Comparison of ENCODE assay signal across 13 mouse cellular contexts in genomic region chr13:99493304-99493904, GRCm38 (mm10). TPM values are rescaled to one million over a fixed set of nuclear protein-coding genes. Genes with fewer than 3 reads are reported as not detected.
DNase-seq lines count a peak whose midpoint lies in the region; ATAC-seq and TF ChIP-seq lines count a peak whose summit lies in the region.
"Had no signal": no experiment of that assay in that cellular context is flagged by ENCODE, and none has a peak within 500 bp of the region (broad histone marks: within the 10 kb centered on the region; RNA-seq: fewer than 3 reads in every experiment).

No protein-coding gene starts in this region.

- peaks cover 35% of the 10 kb centered on the region for H3K36me3 ChIP-seq in embryonic facial prominence, embryonic 10.5 days (replicated peaks)
- H3K36me3 ChIP-seq in forebrain, embryonic 12.5 days (replicated peaks), result peaks cover 28% of the 10 kb centered on the region
- peaks cover 14% of the 10 kb centered on the region; the same call in 1 of the 2 replicates for H3K36me3 ChIP-seq in hindbrain, embryonic 15.5 days
- peaks cover 12% of the 10 kb centered on the region for H3K36me3 ChIP-seq in myocyte (ENCODE audit: control insufficient read depth, insufficient read depth)
- H3K36me3 ChIP-seq in liver, postnatal 0 days (replicated peaks; ENCODE audit: insufficient read depth, low read length), result no peaks in the 10 kb centered on the region
- H3K36me3 ChIP-seq: intestine, embryonic 15.5 days had no signal

- no peak for TF ChIP-seq POLR2A in myocyte (IDR thresholded peaks at IDR 0.05; ENCODE audit: insufficient read length, low read depth)

- H3K27me3 ChIP-seq in embryonic facial prominence, embryonic 10.5 days (replicated peaks; ENCODE audit: low read depth, poor library complexity, severe bottlenecking), result no peaks in the 10 kb centered on the region
- H3K27me3 ChIP-seq in forebrain, embryonic 12.5 days, result no peaks in the 10 kb centered on the region
- no peaks in the 10 kb centered on the region for H3K27me3 ChIP-seq in hindbrain, embryonic 15.5 days
- no peaks in the 10 kb centered on the region for H3K27me3 ChIP-seq in myocyte (ENCODE audit: control insufficient read depth, insufficient read depth, insufficient read length)
- H3K27me3 ChIP-seq in liver, postnatal 0 days (ENCODE audit: insufficient read depth, low read length), result no peaks in the 10 kb centered on the region
- H3K27me3 ChIP-seq: intestine, embryonic 15.5 days had no signal

- WGBS in embryonic facial prominence, embryonic 10.5 days, result 81% methylated on average over 5 of the region's 5 CpGs
- WGBS in forebrain, embryonic 12.5 days, result 25% methylated on average over 5 of the region's 5 CpGs
- WGBS in hindbrain, embryonic 15.5 days, result 27% methylated on average over 5 of the region's 5 CpGs
- 79% methylated on average over 5 of the region's 5 CpGs for WGBS in liver, postnatal 0 days (ENCODE audit: insufficient replicate concordance)

- H3K4me1 ChIP-seq in embryonic facial prominence, embryonic 10.5 days, result peaks cover 27% of the 10 kb centered on the region
- H3K4me1 ChIP-seq in forebrain, embryonic 12.5 days, result peaks cover 56% of the 10 kb centered on the region
- H3K4me1 ChIP-seq in hindbrain, embryonic 15.5 days (replicated peaks), result peaks cover 81% of the 10 kb centered on the region
- H3K4me1 ChIP-seq in liver, postnatal 0 days (ENCODE audit: insufficient read depth), result no peaks in the 10 kb centered on the region
- H3K4me1 ChIP-seq: intestine, embryonic 15.5 days had no signal

- no peak for DNase-seq in embryonic facial prominence, embryonic 10.5 days (ENCODE audit: low spot score)
- DNase-seq in liver, postnatal 0 days, result no peak
- no peak for DNase-seq in thymus, postnatal 0 days (ENCODE audit: low spot score)
- DNase-seq in left cerebral cortex, postnatal 25 days (ENCODE audit: low spot score in 2 of 2), result no peak
- DNase-seq: cerebellum, adult 11-12 months; kidney, postnatal 36 days; lung, postnatal 36 days had no signal

- intact Hi-C loops in left cerebral cortex, postnatal 25 days (cut with DNase I), result loop anchor here (5.0 kb wide), 1 partner anchor 116 kb away; no protein-coding TSS in a partner anchor

- no peak for TF ChIP-seq CTCF in liver, postnatal 0 days (IDR thresholded peaks at IDR 0.05; ENCODE audit: low read depth)

- peaks cover 94% of the 10 kb centered on the region for H3K79me2 ChIP-seq in myocyte (ENCODE audit: control insufficient read depth, insufficient read depth)

- TF ChIP-seq EP300 in liver, postnatal 0 days (IDR thresholded peaks at IDR 0.05; ENCODE audit: low read depth), result no peak

- H3K4me3 ChIP-seq in embryonic facial prominence, embryonic 10.5 days, result no peak overlapping the region
- H3K4me3 ChIP-seq in forebrain, embryonic 12.5 days (replicated peaks), result no peak overlapping the region
- H3K4me3 ChIP-seq in hindbrain, embryonic 15.5 days, result no peak overlapping the region
- no peak overlapping the region for H3K4me3 ChIP-seq in myocyte
- no peak overlapping the region for H3K4me3 ChIP-seq in liver, postnatal 0 days (ENCODE audit: low read depth, low read length)
- H3K4me3 ChIP-seq: intestine, embryonic 15.5 days had no signal

- H3K9ac ChIP-seq in forebrain, embryonic 12.5 days, result 0 out of 2 replicates have a peak overlapping the region, but pooled peaks have one; percentile 1
- H3K9ac ChIP-seq in hindbrain, embryonic 15.5 days, result no peak overlapping the region
- H3K9ac ChIP-seq in liver, postnatal 0 days (replicated peaks), result no peak overlapping the region
- H3K9ac ChIP-seq: intestine, embryonic 15.5 days; liver, embryonic 14.5 days had no signal

- H3ac ChIP-seq in myocyte (ENCODE audit: control insufficient read depth, insufficient read length), result no peak overlapping the region

- ATAC-seq in forebrain, embryonic 12.5 days (ENCODE audit: low FRiP score), result no peak; the same call in 1 of the 2 replicates
- ATAC-seq in hindbrain, embryonic 15.5 days (ENCODE audit: low FRiP score, low read depth), result 0 out of 2 replicates have a peak, but pooled peaks have one; percentile 9
- ATAC-seq in liver, postnatal 0 days, result no peak
- ATAC-seq: activated CD4-positive, CD25-positive, alpha-beta regulatory T cell, adult 4 months; intestine, embryonic 15.5 days had no signal

- H3K4me2 ChIP-seq in forebrain, embryonic 12.5 days, result peak overlapping the region; percentile 39
- H3K4me2 ChIP-seq in hindbrain, embryonic 15.5 days, result no peak overlapping the region
- peak overlapping the region; percentile 20 for H3K4me2 ChIP-seq in myocyte (ENCODE audit: low read depth)
- no peak overlapping the region for H3K4me2 ChIP-seq in liver, postnatal 0 days (ENCODE audit: low read depth, low read length)
- H3K4me2 ChIP-seq: intestine, embryonic 15.5 days had no signal

- peak overlapping the region; percentile 44; the same call in 1 of the 2 replicates for H3K27ac ChIP-seq in embryonic facial prominence, embryonic 10.5 days (replicated peaks)
- peak overlapping the region; percentile 93 for H3K27ac ChIP-seq in forebrain, embryonic 12.5 days
- H3K27ac ChIP-seq in hindbrain, embryonic 15.5 days (replicated peaks), result 0 out of 2 replicates have a peak overlapping the region, but pooled peaks have one; percentile 33
- H3K27ac ChIP-seq in liver, postnatal 0 days (ENCODE audit: low read depth), result no peak overlapping the region
- H3K27ac ChIP-seq: intestine, embryonic 15.5 days; liver, embryonic 14.5 days had no signal

- H3K9me3 ChIP-seq in embryonic facial prominence, embryonic 10.5 days, result no peaks in the 10 kb centered on the region
- no peaks in the 10 kb centered on the region for H3K9me3 ChIP-seq in forebrain, embryonic 12.5 days
- H3K9me3 ChIP-seq in hindbrain, embryonic 15.5 days, result no peaks in the 10 kb centered on the region
- H3K9me3 ChIP-seq in liver, postnatal 0 days (ENCODE audit: low read length), result no peaks in the 10 kb centered on the region
- H3K9me3 ChIP-seq: intestine, embryonic 15.5 days had no signal

TF ChIP-seq in myocyte, 11 proteins besides CTCF, POLR2A, EP300 and RAD21:
- TF ChIP-seq E2F4 (IDR thresholded peaks at IDR 0.05; ENCODE audit: insufficient read depth) (no peak), MYOD1 (IDR thresholded peaks at IDR 0.05; ENCODE audit: control insufficient read depth in 1 of 3, insufficient read length in 2 of 3, low read depth in 2 of 3) (no peak), TCF3 (IDR thresholded peaks at IDR 0.05; ENCODE audit: insufficient read length, low read depth) (no peak), USF1 (IDR thresholded peaks at IDR 0.05; ENCODE audit: low read depth) (no peak), CEBPB (IDR thresholded peaks at IDR 0.05; ENCODE audit: insufficient read depth, poor library complexity, severe bottlenecking) (no peak), TCF12 (IDR thresholded peaks at IDR 0.05; ENCODE audit: insufficient read depth, poor library complexity, severe bottlenecking) (no peak), MYOG (IDR thresholded peaks at IDR 0.05; ENCODE audit: control insufficient read depth in 1 of 3, insufficient read depth in 1 of 3, insufficient read length in 2 of 3, low read depth in 2 of 3) (no peak), SRF (IDR thresholded peaks at IDR 0.05; ENCODE audit: control insufficient read depth, insufficient read length, low read depth) (no peak), POLR2AphosphoS2 (IDR thresholded peaks at IDR 0.05; ENCODE audit: insufficient read length, low read depth) (no peak), MAX (IDR thresholded peaks at IDR 0.05; ENCODE audit: low read depth) (no peak), REST (IDR thresholded peaks at IDR 0.05; ENCODE audit: insufficient read depth, insufficient read length) (no peak)

RNA-seq across cellular contexts. Expression of gene Map1b, which starts 22.9 kb away (rescaled TPM):
- 288 and 317 TPM in 2 replicates for polyA plus RNA-seq in embryonic facial prominence, embryonic 10.5 days (2016; fragmentation: Nextera tagmentation; extraction: Ambion mirVana)
- polyA plus RNA-seq in forebrain, embryonic 12.5 days (2016; fragmentation: Nextera tagmentation; extraction: Ambion mirVana), result 1,306 and 1,372 TPM in 2 replicates
- polyA plus RNA-seq in hindbrain, embryonic 15.5 days (2015; fragmentation: Nextera tagmentation; extraction: Ambion mirVana), result 2,014 and 2,064 TPM in 2 replicates
- 40.6 TPM for polyA plus RNA-seq in myocyte (2012; fragmentation: generic; extraction: Trizol)
- 1.2 and 1.3 TPM in 2 replicates for polyA plus RNA-seq in liver, postnatal 0 days (2015; fragmentation: Nextera tagmentation; extraction: Ambion mirVana)
- polyA plus RNA-seq in thymus, postnatal 0 days (2015; fragmentation: Nextera tagmentation; extraction: Ambion mirVana), result 4.0 and 5.8 TPM in 2 replicates
- total RNA-seq in left cerebral cortex, postnatal 25 days (2021), result 100 to 1,000 TPM; 586 to 625 TPM

Comparison
In these comparisons a context has a peak if more than half of its experiments do, and no peak if none do; other contexts are left out.
1. H3K4me2 ChIP-seq: peak in forebrain, embryonic 12.5 days (single experiment) and myocyte (single experiment); none in hindbrain, embryonic 15.5 days (single experiment) and liver, postnatal 0 days (single experiment).